ENCODE assay signal across 8 mouse cellular contexts in the genomic region with DNA sequence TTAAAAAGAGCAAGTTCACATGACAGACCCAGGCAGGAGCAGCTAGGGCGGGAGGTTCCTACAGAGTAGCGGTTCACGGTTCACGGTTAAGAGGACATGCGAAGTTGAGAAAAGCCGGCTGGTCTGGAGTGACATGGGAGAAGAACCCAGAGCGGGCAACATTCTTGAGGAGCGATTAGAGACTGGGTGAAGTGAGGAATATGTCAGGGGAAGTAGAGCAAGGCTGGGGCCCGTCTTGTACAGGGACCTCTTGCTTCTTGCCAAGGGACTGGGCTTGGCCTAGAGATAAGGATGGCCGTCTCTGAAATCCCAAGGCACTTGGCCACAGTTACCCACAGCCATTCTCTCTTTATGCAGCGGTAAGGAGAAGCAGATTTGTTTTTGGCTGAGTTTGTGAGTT. TPM values are rescaled to one million over a fixed set of nuclear protein-coding genes. Genes with fewer than 3 reads are reported as not detected.
DNase-seq lines count a peak whose midpoint lies in the region; ATAC-seq lines count a peak whose summit lies in the region.

No protein-coding gene starts in this region.

- no peaks in the 10 kb centered on the region for H3K27me3 ChIP-seq in embryonic facial prominence, embryonic 11.5 days (ENCODE audit: control insufficient read depth, insufficient read depth, low read length)
- no peaks in the 10 kb centered on the region for H3K27me3 ChIP-seq in hindbrain, embryonic 16.5 days (replicated peaks; ENCODE audit: control insufficient read depth, insufficient read depth, low read length)
- no peaks in the 10 kb centered on the region for H3K27me3 ChIP-seq in midbrain, embryonic 14.5 days (ENCODE audit: control insufficient read depth, insufficient read depth, low read length)

- H3K9ac ChIP-seq in embryonic facial prominence, embryonic 11.5 days (replicated peaks; ENCODE audit: low read length), result peak overlapping the region; percentile 91
- H3K9ac ChIP-seq in hindbrain, embryonic 16.5 days (ENCODE audit: low read depth, low read length), result peak overlapping the region; percentile 61; the same call in 1 of the 2 replicates
- peak overlapping the region; percentile 88; the same call in 1 of the 2 replicates for H3K9ac ChIP-seq in midbrain, embryonic 14.5 days (replicated peaks; ENCODE audit: low read length)

- peak; percentile 25 to 39 for DNase-seq in heart, adult 18-20 months
- no peak for DNase-seq in heart, postnatal 25 days (ENCODE audit: low spot score)
- peak; percentile 28 for DNase-seq in embryonic facial prominence, embryonic 11.5 days (ENCODE audit: low spot score)
- no peak for DNase-seq in midbrain, embryonic 14.5 days
- DNase-seq in layer of hippocampus, adult 18-20 months (ENCODE audit: low spot score in 2 of 2), result no peak
- no peak for DNase-seq in cerebellum, adult 8-10 months
- no peak for DNase-seq in urinary bladder, adult 2 months (ENCODE audit: low spot score)

- WGBS in embryonic facial prominence, embryonic 11.5 days, result 68% methylated on average over 11 of the region's 11 CpGs
- 60% methylated on average over 11 of the region's 11 CpGs for WGBS in hindbrain, embryonic 16.5 days
- WGBS in midbrain, embryonic 14.5 days, result 51% methylated on average over 11 of the region's 11 CpGs

- H3K4me2 ChIP-seq in embryonic facial prominence, embryonic 11.5 days (ENCODE audit: low read depth, low read length), result peak overlapping the region; percentile 65
- H3K4me2 ChIP-seq in hindbrain, embryonic 16.5 days (ENCODE audit: low read length), result peak overlapping the region; percentile 88
- H3K4me2 ChIP-seq in midbrain, embryonic 14.5 days (ENCODE audit: low read length), result peak overlapping the region; percentile 74

- H3K4me1 ChIP-seq in embryonic facial prominence, embryonic 11.5 days (ENCODE audit: control insufficient read depth, insufficient read depth, low read length), result peaks cover 6% of the 10 kb centered on the region; the same call in 1 of the 2 replicates
- H3K4me1 ChIP-seq in hindbrain, embryonic 16.5 days (ENCODE audit: control insufficient read depth, insufficient read depth, low read depth, low read length), result peaks cover 9% of the 10 kb centered on the region
- peaks cover 26% of the 10 kb centered on the region for H3K4me1 ChIP-seq in midbrain, embryonic 14.5 days (ENCODE audit: control insufficient read depth, insufficient read depth, low read length)

- ATAC-seq in embryonic facial prominence, embryonic 11.5 days (replicated peaks; ENCODE audit: insufficient number of reproducible peaks, low FRiP score, low TSS enrichment, low read depth), result no peak
- no peak for ATAC-seq in hindbrain, embryonic 16.5 days
- no peak for ATAC-seq in midbrain, embryonic 14.5 days (ENCODE audit: low FRiP score, low TSS enrichment)

- H3K36me3 ChIP-seq in embryonic facial prominence, embryonic 11.5 days (replicated peaks; ENCODE audit: control insufficient read depth, insufficient read depth, low read depth, low read length), result no peaks in the 10 kb centered on the region
- no peaks in the 10 kb centered on the region for H3K36me3 ChIP-seq in hindbrain, embryonic 16.5 days (ENCODE audit: control insufficient read depth, insufficient read depth, low read length)
- peaks cover 6% of the 10 kb centered on the region for H3K36me3 ChIP-seq in midbrain, embryonic 14.5 days (ENCODE audit: control insufficient read depth, insufficient read depth, low read length)

- intact Hi-C loops in heart, postnatal 25 days (cut with DNase I), result loop anchor here (5.0 kb wide), 1 partner anchor 51 kb away; no protein-coding TSS in a partner anchor

- H3K4me3 ChIP-seq in embryonic facial prominence, embryonic 11.5 days (ENCODE audit: low read depth, low read length), result peak overlapping the region; percentile 87
- H3K4me3 ChIP-seq in hindbrain, embryonic 16.5 days (ENCODE audit: low read length), result peak overlapping the region; percentile 90
- peak overlapping the region; percentile 75 for H3K4me3 ChIP-seq in midbrain, embryonic 14.5 days (replicated peaks; ENCODE audit: low read depth, low read length)

- no peak overlapping the region; the same call in 1 of the 2 replicates for H3K27ac ChIP-seq in embryonic facial prominence, embryonic 11.5 days (replicated peaks; ENCODE audit: low read depth, low read length)
- H3K27ac ChIP-seq in hindbrain, embryonic 16.5 days (ENCODE audit: low read depth, low read length), result no peak overlapping the region
- H3K27ac ChIP-seq in midbrain, embryonic 14.5 days (replicated peaks; ENCODE audit: low read depth, low read length), result no peak overlapping the region

- no peaks in the 10 kb centered on the region for H3K9me3 ChIP-seq in embryonic facial prominence, embryonic 11.5 days (replicated peaks; ENCODE audit: control insufficient read depth, low read length)
- H3K9me3 ChIP-seq in hindbrain, embryonic 16.5 days (ENCODE audit: control insufficient read depth, low read length), result no peaks in the 10 kb centered on the region
- H3K9me3 ChIP-seq in midbrain, embryonic 14.5 days (ENCODE audit: control insufficient read depth, low read length), result no peaks in the 10 kb centered on the region

RNA-seq across cellular contexts. Expression of a gene that starts 1.8 kb away (rescaled TPM):
- total RNA-seq in heart, adult 18-20 months (2021), result 10 to 100 TPM; 20.6 to 22.6 TPM
- total RNA-seq in heart, postnatal 25 days (2021), result 10 to 100 TPM; 21.6 to 23.1 TPM
- polyA plus RNA-seq in embryonic facial prominence, embryonic 11.5 days (2014; fragmentation: Nextera tagmentation; extraction: Ambion mirVana), result 133 and 144 TPM in 2 replicates
- 55.8 and 59.4 TPM in 2 replicates for polyA plus RNA-seq in hindbrain, embryonic 16.5 days (2015; fragmentation: Nextera tagmentation; extraction: Ambion mirVana)
- 53.5 and 78.8 TPM in 2 replicates for polyA plus RNA-seq in midbrain, embryonic 14.5 days (2014; fragmentation: Nextera tagmentation; extraction: Ambion mirVana)
- total RNA-seq in layer of hippocampus, adult 18-20 months (2021), result 1 to 10 TPM; 3.7 to 4.0 TPM
- polyA plus RNA-seq in urinary bladder, adult 2 months (2012; rRNA removed), result 6.6 and 9.5 TPM in 2 replicates

Comparison
In these comparisons a context has a peak if more than half of its experiments do, and no peak if none do; other contexts are left out.
1. DNase-seq: peak in heart, adult 18-20 months (2 of 2) and embryonic facial prominence, embryonic 11.5 days (single experiment); none in heart, postnatal 25 days (single experiment), midbrain, embryonic 14.5 days (single experiment), layer of hippocampus, adult 18-20 months (0 of 2), cerebellum, adult 8-10 months (single experiment) and urinary bladder, adult 2 months (single experiment).
2. Peak in every context shown above with its lines, with median percentiles within 50 percentile points of each other: H3K4me2 ChIP-seq, H3K4me3 ChIP-seq and H3K9ac ChIP-seq.